Mouse (Mus musculus) heart, embryonic 10.5 days (tissue): Measurements from ENCODE around the gene Trio. TPM values are rescaled to one million over a fixed set of nuclear protein-coding genes. Genes with fewer than 3 reads are reported as not detected.

Experiments
- DNase-seq: peaks from one replicate; pipeline ENCODE4 v3.0.0-alpha.2; 2017; ENCODE audit warnings: low spot score
- H3K27ac ChIP-seq: fragments of 300-500 bp; sonication (generic); 2 replicates; pipeline ENCODE4 v1.5.1; 2016; ENCODE audit warnings: mild to moderate bottlenecking
- H3K27me3 ChIP-seq: fragments of 300-500 bp; sonication (generic); 2 replicates; pipeline ENCODE4 v1.6.1; 2016; ENCODE audit warnings: mild to moderate bottlenecking; ENCODE audit not compliant: poor library complexity, insufficient read depth, severe bottlenecking
- H3K36me3 ChIP-seq: fragments of 300-500 bp; sonication (generic); 2 replicates; pipeline ENCODE4 v1.6.1; 2016; ENCODE audit warnings: mild to moderate bottlenecking, moderate library complexity
- H3K4me1 ChIP-seq: fragments of 300-500 bp; sonication (generic); 2 replicates; pipeline ENCODE4 v1.6.1; 2016; ENCODE audit warnings: mild to moderate bottlenecking
- H3K4me3 ChIP-seq: fragments of 300-500 bp; sonication (generic); 2 replicates; pipeline ENCODE4 v1.5.1; 2016; ENCODE audit warnings: mild to moderate bottlenecking, moderate library complexity
- H3K9me3 ChIP-seq: fragments of 300-500 bp; sonication (generic); 2 replicates; pipeline ENCODE4 v1.6.1; 2016; ENCODE audit warnings: mild to moderate bottlenecking, moderate library complexity
- WGBS: fragments of 180-500 bp; shearing (Covaris S2); methylation state at CpG from one replicate; pipeline ENCODE4 v1.1.7; 2016; 5-methylcytosine and 5-hydroxymethylcytosine counted together
- polyA plus RNA-seq: library from polyadenylated mRNA; unstranded; fragments of >200 nt; fragmentation: Nextera tagmentation; extraction: Ambion mirVana; gene quantifications from 2 replicates; pipeline ENCODE4 v1.2.1, GENCODE M21; 2016

Gene Trio
- polyA plus RNA-seq, 1 experiment from 2014 or later: 22.7 TPM

GRCm38 (mm10) chr15:27935772-27936746, 89.6 kb downstream of the Trio start:
- H3K4me1 ChIP-seq: peaks cover 59% of the 10 kb centered on the region

GRCm38 (mm10) chr15:27933270-27933669, 92.4 kb downstream of the Trio start:
- no peak overlapping the region for H3K4me3 ChIP-seq
- 86% methylated on average over 1 of the region's 1 CpGs for WGBS
- H3K27me3 ChIP-seq: no peaks in the 10 kb centered on the region
- peaks cover 55% of the 10 kb centered on the region for H3K4me1 ChIP-seq
- no peaks in the 10 kb centered on the region for H3K9me3 ChIP-seq
- H3K27ac ChIP-seq: no peak overlapping the region
- no peaks in the 10 kb centered on the region for H3K36me3 ChIP-seq
- no peak for DNase-seq

More at GRCm38 (mm10) chr15:27935772-27936746, 89.6 kb downstream of the Trio start:
- Histone ChIP-seq H3K4me3 (no peak overlapping the region), H3K36me3 (no peaks in the 10 kb centered on the region), H3K27ac (no peak overlapping the region; the same call in 1 of the 2 replicates), H3K9me3 (no peaks in the 10 kb centered on the region), H3K27me3 (no peaks in the 10 kb centered on the region)
- 73% methylated on average over 12 of the region's 12 CpGs for WGBS
- no peak for DNase-seq

- Histone ChIP-seq H3K27ac (no peak overlapping the region), H3K27me3 (no peaks in the 10 kb centered on the region), H3K9me3 (no peaks in the 10 kb centered on the region), H3K4me3 (no peak overlapping the region), H3K4me1 (peaks cover 51% of the 10 kb centered on the region), H3K36me3 (no peaks in the 10 kb centered on the region)
- no peak for DNase-seq
- WGBS: 49% methylated on average over 12 of the region's 12 CpGs
Measured at GRCm38 (mm10) chr15:27931891-27932290, 93.8 kb downstream of the Trio start.

GRCm38 (mm10) chr15:27931459-27931858, 94.2 kb downstream of the Trio start:
- no peak overlapping the region for H3K4me3 ChIP-seq
- H3K9me3 ChIP-seq: no peaks in the 10 kb centered on the region
- no peaks in the 10 kb centered on the region for H3K27me3 ChIP-seq
- no peak for DNase-seq
- 92% methylated on average over 14 of the region's 14 CpGs for WGBS
- peaks cover 50% of the 10 kb centered on the region for H3K4me1 ChIP-seq
- no peaks in the 10 kb centered on the region for H3K36me3 ChIP-seq
- no peak overlapping the region for H3K27ac ChIP-seq

GRCm38 (mm10) chr15:27927614-27928013, 98.0 kb downstream of the Trio start:
- 89% methylated on average over 6 of the region's 6 CpGs for WGBS
- H3K9me3 ChIP-seq: no peaks in the 10 kb centered on the region
- no peaks in the 10 kb centered on the region for H3K27me3 ChIP-seq
- no peak for DNase-seq
- H3K36me3 ChIP-seq: no peaks in the 10 kb centered on the region
- no peak overlapping the region for H3K4me3 ChIP-seq
- H3K27ac ChIP-seq: no peak overlapping the region
- H3K4me1 ChIP-seq: peaks cover 73% of the 10 kb centered on the region

GRCm38 (mm10) chr15:27926941-27927340, 98.7 kb downstream of the Trio start:
- peaks cover 73% of the 10 kb centered on the region for H3K4me1 ChIP-seq
- H3K27ac ChIP-seq: no peak overlapping the region
- no peak for DNase-seq
- H3K36me3 ChIP-seq: no peaks in the 10 kb centered on the region
- 73% methylated on average over 18 of the region's 18 CpGs for WGBS
- no peaks in the 10 kb centered on the region for H3K9me3 ChIP-seq
- no peak overlapping the region for H3K4me3 ChIP-seq
- H3K27me3 ChIP-seq: no peaks in the 10 kb centered on the region

- Histone ChIP-seq H3K9me3 (no peaks in the 10 kb centered on the region), H3K4me1 (peaks cover 73% of the 10 kb centered on the region), H3K4me3 (no peak overlapping the region), H3K27me3 (no peaks in the 10 kb centered on the region), H3K36me3 (no peaks in the 10 kb centered on the region), H3K27ac (peak overlapping the region; percentile 52; the same call in 1 of the 2 replicates)
- DNase-seq: no peak
- 66% methylated on average over 7 of the region's 7 CpGs for WGBS
Measured at GRCm38 (mm10) chr15:27926450-27926849, 99.2 kb downstream of the Trio start.

GRCm38 (mm10) chr15:27925865-27926264, 99.8 kb downstream of the Trio start:
- DNase-seq: no peak
- Histone ChIP-seq H3K4me3 (no peak overlapping the region), H3K9me3 (no peaks in the 10 kb centered on the region), H3K36me3 (no peaks in the 10 kb centered on the region), H3K27me3 (no peaks in the 10 kb centered on the region), H3K4me1 (peaks cover 74% of the 10 kb centered on the region), H3K27ac (peak overlapping the region; percentile 52)
- WGBS: 50% methylated on average over 8 of the region's 8 CpGs

- Histone ChIP-seq H3K9me3 (no peaks in the 10 kb centered on the region), H3K36me3 (no peaks in the 10 kb centered on the region), H3K27ac (peak overlapping the region; percentile 47; the same call in 1 of the 2 replicates), H3K4me3 (no peak overlapping the region), H3K4me1 (peaks cover 69% of the 10 kb centered on the region), H3K27me3 (no peaks in the 10 kb centered on the region)
- DNase-seq: no peak
- WGBS: 34% methylated on average over 15 of the region's 15 CpGs
Measured at GRCm38 (mm10) chr15:27925004-27925635, 100.5 kb downstream of the Trio start.

- H3K36me3 ChIP-seq: no peaks in the 10 kb centered on the region
- no peak for DNase-seq
- no peak overlapping the region for H3K27ac ChIP-seq
- no peaks in the 10 kb centered on the region for H3K9me3 ChIP-seq
- 25% methylated on average over 5 of the region's 5 CpGs for WGBS
- peak overlapping the region; percentile 49; the same call in 1 of the 2 replicates for H3K4me3 ChIP-seq
- H3K27me3 ChIP-seq: no peaks in the 10 kb centered on the region
- H3K4me1 ChIP-seq: peaks cover 70% of the 10 kb centered on the region
Measured at GRCm38 (mm10) chr15:27923987-27924341, 101.7 kb downstream of the Trio start.

GRCm38 (mm10) chr15:27923280-27923986, 102.2 kb downstream of the Trio start:
- Histone ChIP-seq H3K4me3 (peak overlapping the region; percentile 49), H3K27ac (peak overlapping the region; percentile 69; the same call in 1 of the 2 replicates), H3K4me1 (peaks cover 69% of the 10 kb centered on the region)

GRCm38 (mm10) chr15:27920751-27921150, 104.9 kb downstream of the Trio start:
- H3K9me3 ChIP-seq: no peaks in the 10 kb centered on the region
- no peak for DNase-seq
- H3K27me3 ChIP-seq: no peaks in the 10 kb centered on the region
- H3K4me3 ChIP-seq: no peak overlapping the region
- no peak overlapping the region for H3K27ac ChIP-seq
- WGBS: 71% methylated on average over 3 of the region's 3 CpGs
- H3K4me1 ChIP-seq: peaks cover 48% of the 10 kb centered on the region
- 0 out of 2 replicates have a peak, but pooled peaks cover 6% of the 10 kb centered on the region for H3K36me3 ChIP-seq

More at GRCm38 (mm10) chr15:27923280-27923986, 102.2 kb downstream of the Trio start:
- Histone ChIP-seq H3K36me3 (no peaks in the 10 kb centered on the region), H3K27me3 (no peaks in the 10 kb centered on the region), H3K9me3 (no peaks in the 10 kb centered on the region)
- DNase-seq: peak; percentile 91
- 9% methylated on average over 21 of the region's 21 CpGs for WGBS
